Mouse (Mus musculus): Measurements from ENCODE around the gene Fgfr2. TPM values are rescaled to one million over a fixed set of nuclear protein-coding genes. Genes with fewer than 3 reads are reported as not detected.

Gene Fgfr2
- 1 to 10 TPM; 1.5 to 1.7 TPM for total RNA-seq (2021)

- peak; percentile 60 to 82 for DNase-seq
- intact Hi-C loops (cut with DNase I) = loop anchor here (2.0 to 10.0 kb wide), 7 partner anchors 36 to 514 kb away; partner anchors contain the start of genes Abraxas2, Edrf1, Eef1akmt2 and Zranb1
Measured at GRCm38 (mm10) chr7:133123244-133123998, at the start of gene Fgfr2. TSS of gene Fgfr2 (minus strand) at chr7:133123350.

GRCm38 (mm10) chr7:133171403-133172032 is 48.4 kb upstream of the Fgfr2 start:
- DNase-seq = peak; percentile 38 to 47
- intact Hi-C loops (cut with DNase I) = no loop called here

GRCm38 (mm10) chr7:133168928-133169327 is 45.8 kb upstream of the Fgfr2 start:
- intact Hi-C loops (cut with DNase I) = no loop called here

GRCm38 (mm10) chr7:133167903-133168302 is 44.8 kb upstream of the Fgfr2 start:
- intact Hi-C loops (cut with DNase I) = no loop called here

More at GRCm38 (mm10) chr7:133168928-133169327, 45.8 kb upstream of the Fgfr2 start:
- DNase-seq = no peak

GRCm38 (mm10) chr7:133164770-133165169 is 41.6 kb upstream of the Fgfr2 start:
- intact Hi-C loops (cut with DNase I) = no loop called here
- no peak for DNase-seq

More at GRCm38 (mm10) chr7:133167903-133168302, 44.8 kb upstream of the Fgfr2 start:
- no peak for DNase-seq

- intact Hi-C loops (cut with DNase I) = no loop called here
- DNase-seq = peak; percentile 9 to 14
Measured at GRCm38 (mm10) chr7:133163011-133163410, 39.9 kb upstream of the Fgfr2 start.

- intact Hi-C loops (cut with DNase I) = no loop called here
- no peak for DNase-seq
Measured at GRCm38 (mm10) chr7:133162131-133162530, 39.0 kb upstream of the Fgfr2 start.

- DNase-seq = no peak
- intact Hi-C loops (cut with DNase I) = no loop called here
Measured at GRCm38 (mm10) chr7:133161362-133162080, 38.4 kb upstream of the Fgfr2 start.

GRCm38 (mm10) chr7:133159519-133159918 is 36.4 kb upstream of the Fgfr2 start:
- DNase-seq = no peak
- intact Hi-C loops (cut with DNase I) = no loop called here

- intact Hi-C loops (cut with DNase I) = no loop called here
- DNase-seq = no peak
Measured at GRCm38 (mm10) chr7:133155621-133156020, 32.5 kb upstream of the Fgfr2 start.

- DNase-seq = no peak
- intact Hi-C loops (cut with DNase I) = no loop called here
Measured at GRCm38 (mm10) chr7:133154846-133155245, 31.7 kb upstream of the Fgfr2 start.

- DNase-seq = no peak
- intact Hi-C loops (cut with DNase I) = no loop called here
Measured at GRCm38 (mm10) chr7:133139689-133140336, 16.7 kb upstream of the Fgfr2 start.

- intact Hi-C loops (cut with DNase I) = loop anchor here (2.0 kb wide), 1 partner anchor 101 kb away; no protein-coding TSS in a partner anchor
- no peak for DNase-seq
Measured at GRCm38 (mm10) chr7:133133552-133133951, 10.4 kb upstream of the Fgfr2 start.

- DNase-seq = no peak
- intact Hi-C loops (cut with DNase I) = loop anchor here (2.0 kb wide), 1 partner anchor 100 kb away; no protein-coding TSS in a partner anchor
Measured at GRCm38 (mm10) chr7:133132702-133133101, 9.6 kb upstream of the Fgfr2 start.

- intact Hi-C loops (cut with DNase I) = loop anchor here (5.0 to 10.0 kb wide), 6 partner anchors 38 to 512 kb away; partner anchors contain the start of genes Abraxas2, Edrf1, Eef1akmt2 and Zranb1
- no peak for DNase-seq
Measured at GRCm38 (mm10) chr7:133124701-133125485, 1.7 kb upstream of the Fgfr2 start.

GRCm38 (mm10) chr7:133123999-133124700 is 1.0 kb upstream of the Fgfr2 start, which contains the start of gene Ctbp2:
TSS of gene Ctbp2 (minus strand) at chr7:133124354.
- DNase-seq = peak; percentile 83 to 89
- intact Hi-C loops (cut with DNase I) = loop anchor here (2.0 to 10.0 kb wide), 7 partner anchors 37 to 513 kb away; partner anchors contain the start of genes Abraxas2, Edrf1, Eef1akmt2 and Zranb1

GRCm38 (mm10) chr7:133122379-133123243 is 539 bp downstream of the Fgfr2 start:
- DNase-seq = peak; percentile 67 to 82
- intact Hi-C loops (cut with DNase I) = loop anchor here (2.0 to 10.0 kb wide), 7 partner anchors 35 to 515 kb away; partner anchors contain the start of genes Abraxas2, Edrf1, Eef1akmt2 and Zranb1
